Mouse (Mus musculus) MEL (cell line): ENCODE data around the gene Whrn. TPM values are rescaled to one million over a fixed set of nuclear protein-coding genes. Genes with fewer than 3 reads are reported as not detected.

Experiments
- DNase-seq: peaks from one replicate; pipeline ENCODE4 v3.0.0; 2011; ENCODE audit warnings: low read depth, low spot score
- H3K27ac ChIP-seq: 2 replicates; pipeline ENCODE4 v1.5.1; 2012; ENCODE audit warnings: low read depth, mild to moderate bottlenecking, control low read depth, low read length, moderate library complexity; ENCODE audit not compliant: control insufficient read depth
- H3K27me3 ChIP-seq, 2 experiments: fragments of 150-350 bp in 1 of 2; sonication (generic) in 1 of 2; 2 replicates each; pipeline ENCODE4 v1.6.1; 2012; ENCODE audit warnings: low read length in 2 of 2, mild to moderate bottlenecking in 2 of 2, improper control_type of control experiment in 1 of 2, moderate library complexity in 1 of 2; ENCODE audit not compliant: insufficient read depth in 2 of 2, control insufficient read depth in 1 of 2
- H3K36me3 ChIP-seq, 2 experiments: 2 replicates each; pipeline ENCODE4 v1.6.1; 2012 to 2014; ENCODE audit warnings: low read length in 2 of 2, improper control_type of control experiment in 1 of 2, inconsistent platforms in 1 of 2, mild to moderate bottlenecking in 1 of 2; ENCODE audit not compliant: insufficient read depth in 2 of 2, control insufficient read depth in 1 of 2
- H3K4me1 ChIP-seq, 2 experiments: fragments of 150-350 bp in 1 of 2; sonication (generic) in 1 of 2; 2 replicates each; pipeline ENCODE4 v1.6.1; 2012; ENCODE audit warnings: low read length in 2 of 2, improper control_type of control experiment in 1 of 2, mild to moderate bottlenecking in 1 of 2; ENCODE audit not compliant: insufficient read depth in 2 of 2, control insufficient read depth in 1 of 2
- H3K4me3 ChIP-seq, 2 experiments: fragments of 150-350 bp in 1 of 2; sonication (generic) in 1 of 2; 2 replicates each; pipeline ENCODE4 v1.5.1; 2012; ENCODE audit warnings: low read depth in 2 of 2, low read length in 2 of 2, mild to moderate bottlenecking in 2 of 2, moderate library complexity in 2 of 2, control low read depth in 1 of 2, improper control_type of control experiment in 1 of 2; ENCODE audit not compliant: control insufficient read depth in 1 of 2, insufficient read depth in 1 of 2
- H3K79me2 ChIP-seq: 2 replicates; pipeline ENCODE4 v1.6.1; 2012; ENCODE audit warnings: mild to moderate bottlenecking, low read length, moderate library complexity; ENCODE audit not compliant: control insufficient read depth, poor library complexity, insufficient read depth
- H3K9ac ChIP-seq: 2 replicates; pipeline ENCODE4 v1.6.1; 2012; ENCODE audit warnings: low read depth, mild to moderate bottlenecking, control low read depth, low read length, moderate library complexity; ENCODE audit not compliant: control insufficient read depth, poor library complexity, severe bottlenecking
- H3K9me3 ChIP-seq: fragments of 150-350 bp; sonication (generic); replicated peaks from 2 replicates; pipeline ENCODE4 v1.6.1; 2012; ENCODE audit warnings: mild to moderate bottlenecking, low read length, improper control_type of control experiment, moderate library complexity; ENCODE audit not compliant: insufficient read depth
- CHD2 ChIP-seq: IDR thresholded peaks from 2 replicates; pipeline ENCODE4 v1.6.1; 2011; ENCODE audit warnings: low read length, improper control_type of control experiment
- CTCF ChIP-seq, 3 experiments: IDR thresholded peaks in 2 of 3; conservative IDR thresholded peaks in 1 of 3; 2 replicates each; pipeline ENCODE4 v1.5.1; 2011 to 2012; ENCODE audit warnings: low read length in 3 of 3, low read depth in 2 of 3, mild to moderate bottlenecking in 2 of 3, improper control_type of control experiment in 1 of 3, inconsistent platforms in 1 of 3, mixed read lengths in 1 of 3, moderate library complexity in 1 of 3; ENCODE audit not compliant: control insufficient read depth in 1 of 3, insufficient read depth in 1 of 3, poor library complexity in 1 of 3, severe bottlenecking in 1 of 3
- ETS1 ChIP-seq: IDR thresholded peaks from 2 replicates; pipeline ENCODE4 v1.6.1; 2012; ENCODE audit warnings: low read depth, mild to moderate bottlenecking, inconsistent platforms, low read length, improper control_type of control experiment, moderate library complexity
- MAFK ChIP-seq: IDR thresholded peaks from 2 replicates; pipeline ENCODE4 v1.6.1; 2011; ENCODE audit warnings: low read depth, mild to moderate bottlenecking, low read length, improper control_type of control experiment, borderline replicate concordance
- MAX ChIP-seq: IDR thresholded peaks from 2 replicates; pipeline ENCODE4 v1.6.1; 2011; ENCODE audit warnings: low read length, improper control_type of control experiment
- MYC ChIP-seq: IDR thresholded peaks from 2 replicates; pipeline ENCODE4 v1.6.1; 2011; ENCODE audit warnings: low read depth, mild to moderate bottlenecking, low read length, improper control_type of control experiment, moderate library complexity
- POLR2A ChIP-seq, 2 experiments: IDR thresholded peaks; 2 replicates each; pipeline ENCODE4 v1.6.1; 2011 to 2012; ENCODE audit warnings: low read length in 2 of 2, mild to moderate bottlenecking in 2 of 2, control low read depth in 1 of 2, improper control_type of control experiment in 1 of 2, low read depth in 1 of 2, moderate library complexity in 1 of 2; ENCODE audit not compliant: control insufficient read depth in 1 of 2, insufficient read depth in 1 of 2, poor library complexity in 1 of 2
- RAD21 ChIP-seq: IDR thresholded peaks from 2 replicates; pipeline ENCODE4 v1.6.1; 2011; ENCODE audit warnings: mild to moderate bottlenecking, low read depth, low read length, improper control_type of control experiment
- SMC3 ChIP-seq: IDR thresholded peaks from 2 replicates; pipeline ENCODE4 v1.6.1; 2011; ENCODE audit warnings: low read depth, low read length, improper control_type of control experiment
- UBTF ChIP-seq: IDR thresholded peaks from 2 replicates; pipeline ENCODE4 v1.6.1; 2012; ENCODE audit warnings: low read depth, mild to moderate bottlenecking, inconsistent platforms, low read length, improper control_type of control experiment, moderate library complexity, borderline replicate concordance; ENCODE audit not compliant: insufficient read depth
- ZC3H11A ChIP-seq: IDR thresholded peaks from 2 replicates; pipeline ENCODE4 v1.6.1; 2012; ENCODE audit warnings: low read depth, mild to moderate bottlenecking, inconsistent platforms, low read length, improper control_type of control experiment
- ZKSCAN1 ChIP-seq: IDR thresholded peaks from 2 replicates; pipeline ENCODE4 v1.6.1; 2012; ENCODE audit warnings: low read depth, mild to moderate bottlenecking, inconsistent platforms, low read length, improper control_type of control experiment, moderate library complexity
- polyA plus RNA-seq, 2 experiments: library from polyadenylated mRNA; stranded (reverse) in 1 of 2; unstranded in 1 of 2; fragments of >175 nt in 1 of 2; fragments of >200 nt in 1 of 2; gene quantifications; 2 replicates each; pipeline versions ENCODE4 v1.2.1 to v1.2.4; 2012; ENCODE audit warnings: low replicate concordance in 2 of 2, low read depth in 1 of 2; ENCODE audit not compliant: insufficient read length in 2 of 2, insufficient read depth in 1 of 2, missing spikeins in 1 of 2
- total RNA-seq: library from RNA; depleted of rRNA; stranded (reverse); fragments of 300-350 nt; gene quantifications from 2 replicates; pipeline ENCODE4 v1.2.3, GENCODE M21; 2012

Whrn gene
- total and polyA plus RNA-seq, 3 experiments, result not detected

DNA sequence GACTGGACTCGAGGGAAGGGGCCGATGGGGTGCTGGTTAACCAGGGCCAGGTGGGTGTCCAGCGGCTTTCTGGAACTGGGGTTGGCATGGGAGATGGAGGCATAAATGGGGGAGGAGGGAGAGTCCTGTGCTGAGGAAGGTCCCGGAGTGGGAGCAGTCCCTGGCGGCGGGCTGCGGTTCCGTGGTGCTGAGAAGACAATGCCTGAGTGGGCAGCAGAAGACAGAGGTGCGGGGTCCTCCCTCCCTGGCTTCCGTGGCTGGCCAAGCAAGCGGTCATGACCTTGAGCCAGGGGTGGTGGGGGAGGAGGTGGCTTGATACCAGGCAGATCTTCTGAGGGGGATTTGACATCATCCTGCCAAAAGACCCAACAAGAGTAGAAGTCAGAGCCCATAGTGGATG is 77.5 kb downstream of the Whrn start:
- no peak overlapping the region for H3K4me3 ChIP-seq
- H3K27me3 ChIP-seq, result no peaks in the 10 kb centered on the region
- no peak for DNase-seq
- no peak overlapping the region for H3K9ac ChIP-seq
- H3K4me1 ChIP-seq, result no peaks in the 10 kb centered on the region
- no peaks in the 10 kb centered on the region for H3K9me3 ChIP-seq
- H3K27ac ChIP-seq, result no peak overlapping the region
- no peaks in the 10 kb centered on the region for H3K79me2 ChIP-seq
- TF ChIP-seq MYC (no peak), ZKSCAN1 (no peak), UBTF (no peak), SMC3 (no peak), CTCF (IDR thresholded peaks at IDR 0.05 in 2 of 3, conservative IDR thresholded peaks at IDR 0.05 in 1 of 3; ENCODE audit: control insufficient read depth in 1 of 3, insufficient read depth in 1 of 3, low read depth in 2 of 3, low read length in 3 of 3, poor library complexity in 1 of 3, severe bottlenecking in 1 of 3) (no peak), CHD2 (no peak)
- H3K36me3 ChIP-seq, result no peaks in the 10 kb centered on the region

DNA sequence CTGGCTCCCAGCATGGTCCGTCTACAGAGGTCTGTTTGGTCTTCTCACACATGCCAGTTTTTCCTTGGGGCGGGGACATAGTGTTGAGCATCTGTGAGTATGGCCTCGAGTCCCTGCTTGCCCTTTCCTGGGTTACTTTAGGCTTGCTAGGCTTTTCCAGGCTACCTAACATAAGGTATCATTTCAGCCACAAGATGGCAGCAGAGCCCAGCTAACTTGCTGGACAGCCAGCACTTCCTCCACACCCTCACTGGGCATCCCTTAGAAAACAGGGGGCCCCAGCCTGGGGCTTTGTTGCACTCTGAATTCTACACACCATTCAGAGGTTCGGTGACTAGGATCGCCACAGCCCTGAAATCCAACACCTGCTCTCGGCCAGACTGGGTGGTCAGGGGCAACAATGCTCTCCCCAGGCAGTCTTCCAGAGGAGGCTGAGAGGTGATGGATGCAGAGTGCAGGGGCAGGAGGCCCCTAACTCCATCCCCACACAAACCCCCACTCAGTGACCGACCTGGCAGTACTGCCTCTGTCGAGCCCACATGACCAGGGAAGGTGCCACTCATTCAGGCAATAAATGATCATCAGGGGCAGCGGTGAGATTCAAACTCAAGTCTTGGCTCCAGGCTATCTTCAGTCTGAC is 78.4 kb downstream of the Whrn start:
- TF ChIP-seq MAX (no peak), ZC3H11A (peak; percentile 72), CTCF (IDR thresholded peaks at IDR 0.05 in 2 of 3, conservative IDR thresholded peaks at IDR 0.05 in 1 of 3; ENCODE audit: control insufficient read depth in 1 of 3, insufficient read depth in 1 of 3, low read depth in 2 of 3, low read length in 3 of 3, poor library complexity in 1 of 3, severe bottlenecking in 1 of 3) (peak; percentile 47 to 81 (median 78)), SMC3 (peak; percentile 88), RAD21 (peak; percentile 89), ETS1 (no peak)
- TF ChIP-seq, all 39 proteins: peak for 4
- Histone ChIP-seq H3K27ac (no peak overlapping the region), H3K9ac (no peak overlapping the region), H3K4me1 (no peaks in the 10 kb centered on the region), H3K36me3 (no peaks in the 10 kb centered on the region), H3K79me2 (no peaks in the 10 kb centered on the region), H3K4me3 (no peak overlapping the region), H3K9me3 (no peaks in the 10 kb centered on the region), H3K27me3 (no peaks in the 10 kb centered on the region)
- DNase-seq, result peak; percentile 64

DNA sequence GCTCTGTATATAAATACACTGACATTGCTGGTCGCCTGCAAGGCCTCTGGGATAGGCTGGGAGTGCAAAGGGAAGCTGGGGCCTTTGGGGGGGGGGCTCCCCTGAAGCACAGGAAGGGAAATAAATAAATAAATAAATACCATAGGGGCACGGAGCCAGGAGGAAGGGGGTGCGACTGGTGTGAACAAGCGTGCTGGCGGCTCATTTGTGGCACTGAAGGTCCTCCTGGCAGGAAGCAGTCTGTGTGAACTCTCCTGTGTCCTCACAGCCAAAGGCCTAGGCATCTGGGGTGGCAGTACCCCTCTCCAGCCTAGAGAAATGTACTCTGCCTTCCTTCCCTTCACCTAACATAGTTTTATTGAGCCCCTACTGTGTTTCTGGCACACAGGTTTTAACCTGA is 80.8 kb downstream of the Whrn start:
- Histone ChIP-seq H3K9ac (no peak overlapping the region), H3K27ac (no peak overlapping the region), H3K27me3 (no peaks in the 10 kb centered on the region)
- TF ChIP-seq MAFK (no peak), POLR2A (IDR thresholded peaks at IDR 0.05; ENCODE audit: control insufficient read depth in 1 of 2, insufficient read depth in 1 of 2, low read depth in 1 of 2, low read length in 2 of 2, poor library complexity in 1 of 2) (no peak)
- TF ChIP-seq, all 39 proteins: peak for 0
- Histone ChIP-seq H3K4me1 (peaks cover 0 to 9% of the 10 kb centered on the region in 2 experiments; a peak in 2 of 4 replicates), H3K4me3 (no peak overlapping the region), H3K9me3 (no peaks in the 10 kb centered on the region), H3K79me2 (no peaks in the 10 kb centered on the region), H3K36me3 (peaks cover 0 to 2% of the 10 kb centered on the region in 2 experiments; a peak in 1 of 4 replicates)
- DNase-seq, result no peak
